Mouse (Mus musculus): Measurements from ENCODE around the gene Ptpro.

Gene Ptpro

GRCm38 (mm10) chr6:137498781-137499180 is 246.7 kb downstream of the Ptpro start:
- DNase-seq (ENCODE audit: low spot score), result no peak

- no peak for DNase-seq (ENCODE audit: low spot score)
Observed at GRCm38 (mm10) chr6:137503009-137503408, 250.9 kb downstream of the Ptpro start.

- DNase-seq (ENCODE audit: low spot score), result no peak
Observed at GRCm38 (mm10) chr6:137503462-137503861, 251.3 kb downstream of the Ptpro start.

- no peak for DNase-seq (ENCODE audit: low spot score)
Observed at GRCm38 (mm10) chr6:137504052-137504451, 251.9 kb downstream of the Ptpro start.

GRCm38 (mm10) chr6:137505555-137506227 is 253.6 kb downstream of the Ptpro start:
- no peak for DNase-seq (ENCODE audit: low spot score)

- DNase-seq (ENCODE audit: low spot score), result no peak
Observed at GRCm38 (mm10) chr6:137506563-137506962, 254.4 kb downstream of the Ptpro start.

- no peak for DNase-seq (ENCODE audit: low spot score)
Observed at GRCm38 (mm10) chr6:137508936-137509335, 256.8 kb downstream of the Ptpro start.

- DNase-seq (ENCODE audit: low spot score), result no peak
Observed at GRCm38 (mm10) chr6:137509341-137510045, 257.4 kb downstream of the Ptpro start.

- no peak for DNase-seq (ENCODE audit: low spot score)
Observed at GRCm38 (mm10) chr6:137512753-137513152, 260.6 kb downstream of the Ptpro start.

Measured in layer of hippocampus, adult 9-10 months (tissue).